Mouse (Mus musculus) spleen, adult 2 months (tissue): ENCODE measurements around the gene Trp53rka. TPM values are rescaled to one million over a fixed set of nuclear protein-coding genes. Genes with fewer than 3 reads are reported as not detected.

ENCODE experiments used
- DNase-seq, 2 experiments: peaks; one replicate each; pipeline versions ENCODE4 v3.0.0 to v3.0.0-alpha.2; 2012 to 2021; ENCODE audit warnings: low spot score in 2 of 2, low read depth in 1 of 2
- H3K27ac ChIP-seq: fragments of 200-500 bp; 2 replicates; pipeline ENCODE4 v1.5.1; 2012; ENCODE audit warnings: low read length, inconsistent platforms; ENCODE audit not compliant: insufficient read depth
- H3K27me3 ChIP-seq: fragments of 200-500 bp; 2 replicates; pipeline ENCODE4 v1.6.1; 2012; ENCODE audit warnings: mild to moderate bottlenecking, moderate library complexity, low read length, inconsistent platforms; ENCODE audit not compliant: control insufficient read depth, insufficient read depth
- H3K36me3 ChIP-seq: fragments of 200-500 bp; 2 replicates; pipeline ENCODE4 v1.6.1; 2012; ENCODE audit warnings: mild to moderate bottlenecking, low read length, inconsistent platforms; ENCODE audit not compliant: control insufficient read depth, insufficient read depth
- H3K4me1 ChIP-seq: fragments of 200-500 bp; 2 replicates; pipeline ENCODE4 v1.6.1; 2011; ENCODE audit warnings: inconsistent platforms; ENCODE audit not compliant: control insufficient read depth, insufficient read depth, insufficient read length
- H3K4me3 ChIP-seq: fragments of 200-500 bp; 2 replicates; pipeline ENCODE4 v1.5.1; 2011; ENCODE audit warnings: mild to moderate bottlenecking, inconsistent platforms; ENCODE audit not compliant: insufficient read depth, insufficient read length; ENCODE audit errors: extremely low read depth
- CTCF ChIP-seq: fragments of 200-500 bp; IDR thresholded peaks from 2 replicates; pipeline ENCODE4 v1.5.1; 2011; ENCODE audit warnings: mild to moderate bottlenecking, inconsistent platforms; ENCODE audit not compliant: insufficient read depth, insufficient read length, insufficient replicate concordance; ENCODE audit errors: extremely low read depth
- POLR2A ChIP-seq: fragments of 200-500 bp; IDR thresholded peaks from 2 replicates; pipeline ENCODE4 v1.6.1; 2011; ENCODE audit warnings: low read depth, low read length, inconsistent platforms
- WGBS: fragments of 180-500 bp; shearing (Covaris S2); methylation state at CpG from one replicate; pipeline ENCODE4 v1.1.7; 2018; 5-methylcytosine and 5-hydroxymethylcytosine counted together
- polyA plus RNA-seq: library from polyadenylated mRNA; depleted of rRNA; stranded (reverse); fragments of >200 nt; gene quantifications from 2 replicates; pipeline ENCODE4 v1.2.3, GENCODE M21; 2012

Trp53rka gene
- polyA plus RNA-seq, 1 experiment: 15.6 TPM

GRCm38 (mm10) chr2:165485826-165486225 lies 7.3 kb downstream of the Trp53rka start:
- TF ChIP-seq CTCF: no peak
- no peak for TF ChIP-seq POLR2A
- 55% methylated on average over 3 of the region's 3 CpGs for WGBS
- H3K4me1 ChIP-seq: no peaks in the 10 kb centered on the region
- H3K4me3 ChIP-seq: no peak overlapping the region
- H3K27me3 ChIP-seq: no peaks in the 10 kb centered on the region
- no peak overlapping the region for H3K27ac ChIP-seq
- DNase-seq: no peak
- peaks cover 2% of the 10 kb centered on the region; the same call in 1 of the 2 replicates for H3K36me3 ChIP-seq

DNA sequence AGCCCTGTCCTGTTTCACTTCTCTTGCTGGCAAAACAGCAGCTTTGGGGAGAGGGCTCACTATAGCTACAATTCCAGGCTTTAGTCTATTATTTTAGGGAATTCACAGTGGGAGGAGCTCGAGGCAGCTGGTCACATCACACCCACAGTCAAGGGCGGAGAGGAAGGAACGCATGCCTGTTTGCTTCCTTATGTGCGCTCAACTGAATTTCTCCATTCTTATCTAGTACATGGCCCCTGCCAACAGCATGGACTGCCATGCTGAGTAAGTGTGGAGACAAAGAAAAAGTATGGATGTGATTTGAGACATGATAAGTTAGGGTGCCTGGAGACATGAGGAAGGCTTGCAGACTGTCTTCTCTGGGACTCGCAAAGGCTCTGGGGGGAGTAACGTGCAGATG lies 9.0 kb downstream of the Trp53rka start:
- H3K27ac ChIP-seq: no peak overlapping the region
- WGBS: 67% methylated on average over 6 of the region's 6 CpGs
- no peaks in the 10 kb centered on the region for H3K4me1 ChIP-seq
- no peaks in the 10 kb centered on the region for H3K36me3 ChIP-seq
- TF ChIP-seq POLR2A (no peak), CTCF (no peak)
- no peaks in the 10 kb centered on the region for H3K27me3 ChIP-seq
- no peak for DNase-seq
- H3K4me3 ChIP-seq: no peak overlapping the region

GRCm38 (mm10) chr2:165482003-165482402 lies 11.1 kb downstream of the Trp53rka start:
- WGBS: 82% methylated on average over 8 of the region's 8 CpGs
- H3K4me3 ChIP-seq: no peak overlapping the region
- no peaks in the 10 kb centered on the region for H3K27me3 ChIP-seq
- no peaks in the 10 kb centered on the region for H3K36me3 ChIP-seq
- no peaks in the 10 kb centered on the region for H3K4me1 ChIP-seq
- TF ChIP-seq CTCF (no peak), POLR2A (no peak)
- H3K27ac ChIP-seq: no peak overlapping the region
- DNase-seq: no peak

- 78% methylated on average over 5 of the region's 5 CpGs for WGBS
- no peak for TF ChIP-seq POLR2A
- no peak overlapping the region for H3K27ac ChIP-seq
- DNase-seq: no peak
- H3K4me1 ChIP-seq: no peaks in the 10 kb centered on the region
- H3K27me3 ChIP-seq: no peaks in the 10 kb centered on the region
- no peaks in the 10 kb centered on the region for H3K36me3 ChIP-seq
- no peak overlapping the region for H3K4me3 ChIP-seq
These were observed 17.3 kb downstream of the Trp53rka start for GRCm38 (mm10) chr2:165475850-165476249.

GRCm38 (mm10) chr2:165475412-165475811 lies 17.7 kb downstream of the Trp53rka start:
- H3K36me3 ChIP-seq: no peaks in the 10 kb centered on the region
- WGBS: 84% methylated on average over 7 of the region's 7 CpGs
- H3K4me3 ChIP-seq: no peak overlapping the region
- H3K27me3 ChIP-seq: no peaks in the 10 kb centered on the region
- no peak overlapping the region for H3K27ac ChIP-seq
- H3K4me1 ChIP-seq: no peaks in the 10 kb centered on the region
- no peak for DNase-seq
- TF ChIP-seq POLR2A: no peak
- no peak for TF ChIP-seq CTCF

DNA sequence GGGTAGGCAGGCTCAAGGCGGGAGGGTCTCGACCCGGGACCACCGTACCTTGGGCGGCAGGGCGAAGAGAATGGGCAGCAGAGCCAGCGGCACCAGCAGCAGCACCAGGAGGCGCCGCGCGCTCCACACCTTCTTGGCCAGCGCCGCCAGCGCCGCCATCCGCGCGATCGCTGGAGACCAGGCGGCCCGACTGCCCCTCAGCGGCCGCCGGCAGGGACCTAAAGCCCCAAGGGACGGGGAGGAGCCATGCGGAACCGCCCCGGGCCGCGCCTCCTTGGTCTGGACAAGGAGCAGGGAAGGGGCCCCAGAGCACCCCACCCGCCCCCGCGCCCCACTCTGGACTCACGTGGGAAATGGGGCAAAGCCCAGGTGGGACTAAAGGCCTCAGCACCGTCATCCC lies 20.1 kb downstream of the Trp53rka start, which contains the start of gene Slc13a3:
Gene Slc13a3 (minus strand): TSS at position 228 of the 400 bp plus-strand sequence.
- H3K4me1 ChIP-seq: no peaks in the 10 kb centered on the region
- H3K4me3 ChIP-seq: no peak within 1 kb of the TSS
- no peak for DNase-seq
- WGBS: 5% methylated on average over 35 of the region's 35 CpGs
- H3K27ac ChIP-seq: no peak within 1 kb of the TSS
- no peaks in the 10 kb centered on the region for H3K27me3 ChIP-seq
- TF ChIP-seq POLR2A (no peak), CTCF (no peak)
- H3K36me3 ChIP-seq: no peaks in the 10 kb centered on the region

GRCm38 (mm10) chr2:165471943-165472342 lies 21.2 kb downstream of the Trp53rka start:
- 88% methylated on average over 11 of the region's 11 CpGs for WGBS
- Histone ChIP-seq H3K36me3 (no peaks in the 10 kb centered on the region), H3K27me3 (no peaks in the 10 kb centered on the region), H3K27ac (no peak overlapping the region), H3K4me1 (no peaks in the 10 kb centered on the region), H3K4me3 (no peak overlapping the region)
- TF ChIP-seq CTCF: no peak
- DNase-seq: no peak

- H3K27me3 ChIP-seq: no peaks in the 10 kb centered on the region
- H3K4me1 ChIP-seq: no peaks in the 10 kb centered on the region
- no peak overlapping the region for H3K4me3 ChIP-seq
- WGBS: 13% methylated on average over 5 of the region's 5 CpGs
- no peaks in the 10 kb centered on the region for H3K36me3 ChIP-seq
- peak in 1 of 2 experiments; percentile 15 for DNase-seq
- TF ChIP-seq POLR2A (no peak), CTCF (peak; percentile 22; the same call in 1 of the 2 replicates)
- no peak overlapping the region for H3K27ac ChIP-seq
These were observed 23.0 kb downstream of the Trp53rka start for GRCm38 (mm10) chr2:165470167-165470566.
